Mouse (Mus musculus): ENCODE measurements at regions not wholly inside any gene's neighbourhood (a gene's known extent, or its start where the extent isn't known, plus 50 kb on each side); places are given as distances from the start of the nearest gene placed in this dataset.

GRCm38 (mm10) chr10:8095206-8095605 lies 139.2 kb upstream of the Tab2 start:
- 91% methylated on average over 3 of the region's 3 CpGs for WGBS
- no peak for DNase-seq (ENCODE audit: low read depth in 1 of 2, low spot score in 2 of 2)
- H3K27me3 ChIP-seq (ENCODE audit: control insufficient read depth, insufficient read depth, low read length): no peaks in the 10 kb centered on the region
- no peak overlapping the region for H3K27ac ChIP-seq (ENCODE audit: insufficient read depth, low read length)
- H3K36me3 ChIP-seq (ENCODE audit: control insufficient read depth, insufficient read depth, low read length): no peaks in the 10 kb centered on the region
- no peaks in the 10 kb centered on the region for H3K4me1 ChIP-seq (ENCODE audit: control insufficient read depth, insufficient read depth, insufficient read length)
- no peak overlapping the region for H3K4me3 ChIP-seq (ENCODE audit: extremely low read depth, insufficient read depth, insufficient read length)
- no peak for TF ChIP-seq CTCF (IDR thresholded peaks at IDR 0.05; ENCODE audit: extremely low read depth, insufficient read depth, insufficient read length, insufficient replicate concordance)
- TF ChIP-seq POLR2A (IDR thresholded peaks at IDR 0.05; ENCODE audit: low read depth, low read length): no peak

- Histone ChIP-seq H3K36me3 (ENCODE audit: control insufficient read depth, insufficient read depth, low read length) (no peaks in the 10 kb centered on the region), H3K4me1 (ENCODE audit: control insufficient read depth, insufficient read depth, insufficient read length) (no peaks in the 10 kb centered on the region), H3K4me3 (ENCODE audit: extremely low read depth, insufficient read depth, insufficient read length) (no peak overlapping the region), H3K27ac (ENCODE audit: insufficient read depth, low read length) (no peak overlapping the region), H3K27me3 (ENCODE audit: control insufficient read depth, insufficient read depth, low read length) (no peaks in the 10 kb centered on the region)
- TF ChIP-seq CTCF (IDR thresholded peaks at IDR 0.05; ENCODE audit: extremely low read depth, insufficient read depth, insufficient read length, insufficient replicate concordance) (no peak), POLR2A (IDR thresholded peaks at IDR 0.05; ENCODE audit: low read depth, low read length) (no peak)
- 82% methylated on average over 8 of the region's 8 CpGs for WGBS
- DNase-seq (ENCODE audit: low read depth in 1 of 2, low spot score in 2 of 2): no peak
These were observed 136.0 kb upstream of the Tab2 start for GRCm38 (mm10) chr10:8091871-8092552.

- no peaks in the 10 kb centered on the region for H3K4me1 ChIP-seq (ENCODE audit: control insufficient read depth, insufficient read depth, insufficient read length)
- H3K36me3 ChIP-seq (ENCODE audit: control insufficient read depth, insufficient read depth, low read length): no peaks in the 10 kb centered on the region
- H3K27ac ChIP-seq (ENCODE audit: insufficient read depth, low read length): no peak overlapping the region
- no peak for DNase-seq (ENCODE audit: low read depth in 1 of 2, low spot score in 2 of 2)
- WGBS: 79% methylated on average over 9 of the region's 9 CpGs
- TF ChIP-seq CTCF (IDR thresholded peaks at IDR 0.05; ENCODE audit: extremely low read depth, insufficient read depth, insufficient read length, insufficient replicate concordance) (no peak), POLR2A (IDR thresholded peaks at IDR 0.05; ENCODE audit: low read depth, low read length) (no peak)
- H3K27me3 ChIP-seq (ENCODE audit: control insufficient read depth, insufficient read depth, low read length): no peaks in the 10 kb centered on the region
- H3K4me3 ChIP-seq (ENCODE audit: extremely low read depth, insufficient read depth, insufficient read length): no peak overlapping the region
These were observed 133.3 kb upstream of the Tab2 start for GRCm38 (mm10) chr10:8089296-8089695.

- no peak overlapping the region for H3K27ac ChIP-seq (ENCODE audit: insufficient read depth, low read length)
- no peaks in the 10 kb centered on the region for H3K27me3 ChIP-seq (ENCODE audit: control insufficient read depth, insufficient read depth, low read length)
- H3K4me3 ChIP-seq (ENCODE audit: extremely low read depth, insufficient read depth, insufficient read length): no peak overlapping the region
- H3K4me1 ChIP-seq (ENCODE audit: control insufficient read depth, insufficient read depth, insufficient read length): no peaks in the 10 kb centered on the region
- TF ChIP-seq CTCF (IDR thresholded peaks at IDR 0.05; ENCODE audit: extremely low read depth, insufficient read depth, insufficient read length, insufficient replicate concordance) (no peak), POLR2A (IDR thresholded peaks at IDR 0.05; ENCODE audit: low read depth, low read length) (no peak)
- WGBS: 92% methylated on average over 3 of the region's 3 CpGs
- H3K36me3 ChIP-seq (ENCODE audit: control insufficient read depth, insufficient read depth, low read length): no peaks in the 10 kb centered on the region
- DNase-seq (ENCODE audit: low read depth in 1 of 2, low spot score in 2 of 2): no peak
These were observed 132.7 kb upstream of the Tab2 start for GRCm38 (mm10) chr10:8088737-8089136.

GRCm38 (mm10) chr10:8088321-8088720 lies 132.3 kb upstream of the Tab2 start:
- Histone ChIP-seq H3K27ac (ENCODE audit: insufficient read depth, low read length) (no peak overlapping the region), H3K36me3 (ENCODE audit: control insufficient read depth, insufficient read depth, low read length) (no peaks in the 10 kb centered on the region), H3K4me1 (ENCODE audit: control insufficient read depth, insufficient read depth, insufficient read length) (no peaks in the 10 kb centered on the region), H3K27me3 (ENCODE audit: control insufficient read depth, insufficient read depth, low read length) (no peaks in the 10 kb centered on the region), H3K4me3 (ENCODE audit: extremely low read depth, insufficient read depth, insufficient read length) (no peak overlapping the region)
- no peak for TF ChIP-seq CTCF (IDR thresholded peaks at IDR 0.05; ENCODE audit: extremely low read depth, insufficient read depth, insufficient read length, insufficient replicate concordance)
- TF ChIP-seq POLR2A (IDR thresholded peaks at IDR 0.05; ENCODE audit: low read depth, low read length): no peak
- no peak for DNase-seq (ENCODE audit: low read depth in 1 of 2, low spot score in 2 of 2)
- WGBS: 93% methylated on average over 3 of the region's 3 CpGs

- Histone ChIP-seq H3K4me3 (ENCODE audit: extremely low read depth, insufficient read depth, insufficient read length) (no peak overlapping the region), H3K4me1 (ENCODE audit: control insufficient read depth, insufficient read depth, insufficient read length) (no peaks in the 10 kb centered on the region), H3K27me3 (ENCODE audit: control insufficient read depth, insufficient read depth, low read length) (no peaks in the 10 kb centered on the region), H3K27ac (ENCODE audit: insufficient read depth, low read length) (no peak overlapping the region), H3K36me3 (ENCODE audit: control insufficient read depth, insufficient read depth, low read length) (no peaks in the 10 kb centered on the region)
- no peak for TF ChIP-seq POLR2A (IDR thresholded peaks at IDR 0.05; ENCODE audit: low read depth, low read length)
- no peak for TF ChIP-seq CTCF (IDR thresholded peaks at IDR 0.05; ENCODE audit: extremely low read depth, insufficient read depth, insufficient read length, insufficient replicate concordance)
- 80% methylated on average over 2 of the region's 2 CpGs for WGBS
- DNase-seq (ENCODE audit: low read depth in 1 of 2, low spot score in 2 of 2): no peak
These were observed 131.1 kb upstream of the Tab2 start for GRCm38 (mm10) chr10:8087106-8087505.

- DNase-seq (ENCODE audit: low read depth in 1 of 2, low spot score in 2 of 2): no peak
- TF ChIP-seq POLR2A (IDR thresholded peaks at IDR 0.05; ENCODE audit: low read depth, low read length): no peak
- no peak for TF ChIP-seq CTCF (IDR thresholded peaks at IDR 0.05; ENCODE audit: extremely low read depth, insufficient read depth, insufficient read length, insufficient replicate concordance)
These were observed 130.4 kb upstream of the Tab2 start for GRCm38 (mm10) chr10:8086442-8086841.

More at GRCm38 (mm10) chr10:8086442-8086841, 130.4 kb upstream of the Tab2 start:
- Histone ChIP-seq H3K27me3 (ENCODE audit: control insufficient read depth, insufficient read depth, low read length) (no peaks in the 10 kb centered on the region), H3K4me1 (ENCODE audit: control insufficient read depth, insufficient read depth, insufficient read length) (no peaks in the 10 kb centered on the region), H3K27ac (ENCODE audit: insufficient read depth, low read length) (no peak overlapping the region), H3K36me3 (ENCODE audit: control insufficient read depth, insufficient read depth, low read length) (no peaks in the 10 kb centered on the region), H3K4me3 (ENCODE audit: extremely low read depth, insufficient read depth, insufficient read length) (no peak overlapping the region)
- 85% methylated on average over 4 of the region's 4 CpGs for WGBS
